Comparison of ENCODE assay signal across 17 mouse cellular contexts in genomic region chr11:62815438-62815837, GRCm38 (mm10). TPM values are rescaled to one million over a fixed set of nuclear protein-coding genes. Genes with fewer than 3 reads are reported as not detected.
DNase-seq lines count a peak whose midpoint lies in the region; ATAC-seq and TF ChIP-seq lines count a peak whose summit lies in the region.
"Had no signal": no experiment of that assay in that cellular context is flagged by ENCODE, and none has a peak within 500 bp of the region (broad histone marks: within the 10 kb centered on the region; RNA-seq: fewer than 3 reads in every experiment).

No protein-coding gene starts in this region.

- TF ChIP-seq CTCF in MEL (IDR thresholded peaks at IDR 0.05 in 2 of 3, conservative IDR thresholded peaks at IDR 0.05 in 1 of 3; ENCODE audit: control insufficient read depth in 1 of 3, insufficient read depth in 1 of 3, low read depth in 2 of 3, low read length in 3 of 3, poor library complexity in 1 of 3, severe bottlenecking in 1 of 3) = no peak

- peaks cover 15 to 34% of the 10 kb centered on the region in 2 experiments for H3K4me1 ChIP-seq in MEL (ENCODE audit: control insufficient read depth in 1 of 2, insufficient read depth in 2 of 2, low read length in 2 of 2)
- H3K4me1 ChIP-seq in midbrain, embryonic 10.5 days = peaks cover 7% of the 10 kb centered on the region

- WGBS in midbrain, embryonic 10.5 days = 88% methylated on average over 1 of the region's 1 CpGs

- H3K79me2 ChIP-seq in MEL (ENCODE audit: control insufficient read depth, insufficient read depth, low read length, poor library complexity) = no peaks in the 10 kb centered on the region

- no peak overlapping the region for H3K4me3 ChIP-seq in MEL (ENCODE audit: control insufficient read depth in 1 of 2, insufficient read depth in 1 of 2, low read depth in 2 of 2, low read length in 2 of 2)
- no peak overlapping the region for H3K4me3 ChIP-seq in midbrain, embryonic 10.5 days
- H3K4me3 ChIP-seq: embryonic facial prominence, embryonic 12.5 days; forebrain, embryonic 15.5 days; heart, adult 2 months; heart, embryonic 15.5 days; hindbrain, embryonic 13.5 days had no signal

- TF ChIP-seq POLR2A in MEL (IDR thresholded peaks at IDR 0.05; ENCODE audit: control insufficient read depth in 1 of 2, insufficient read depth in 1 of 2, low read depth in 1 of 2, low read length in 2 of 2, poor library complexity in 1 of 2) = no peak

- H3K36me3 ChIP-seq in MEL (ENCODE audit: control insufficient read depth in 1 of 2, insufficient read depth in 2 of 2, low read length in 2 of 2) = peaks cover 0 to 18% of the 10 kb centered on the region in 2 experiments; a peak in 2 of 4 replicates
- H3K36me3 ChIP-seq in midbrain, embryonic 10.5 days = no peaks in the 10 kb centered on the region
- H3K36me3 ChIP-seq: embryonic facial prominence, embryonic 12.5 days; forebrain, embryonic 15.5 days; heart, embryonic 15.5 days; hindbrain, embryonic 13.5 days had no signal

- no peak for TF ChIP-seq RAD21 in MEL (IDR thresholded peaks at IDR 0.05; ENCODE audit: low read depth, low read length)

- no peaks in the 10 kb centered on the region for H3K9me3 ChIP-seq in MEL (replicated peaks; ENCODE audit: insufficient read depth, low read length)
- H3K9me3 ChIP-seq in midbrain, embryonic 10.5 days (replicated peaks) = no peaks in the 10 kb centered on the region
- H3K9me3 ChIP-seq: embryonic facial prominence, embryonic 12.5 days; forebrain, embryonic 15.5 days; heart, embryonic 15.5 days; hindbrain, embryonic 13.5 days had no signal

- no peak for ATAC-seq in granulocyte monocyte progenitor cell, adult 5-6 weeks (replicated peaks; ENCODE audit: poor library complexity, severe bottlenecking)
- ATAC-seq: forebrain, embryonic 15.5 days; hindbrain, postnatal 0 days; intestine, embryonic 16.5 days had no signal

- DNase-seq in 3T3-L1 (ENCODE audit: low read depth, low spot score) (peak; percentile 20), MEL (ENCODE audit: low read depth, low spot score) (peak; percentile 74)
- DNase-seq in CD4-positive helper T cell, adult 2 months (ENCODE audit: low read depth, low spot score) = peak; percentile 25
- no peak for DNase-seq in midbrain, embryonic 10.5 days (ENCODE audit: low spot score)
- DNase-seq in right cerebral cortex, postnatal 14 days = no peak
- DNase-seq: adrenal gland, postnatal 10 days; cerebellum, adult 11 months; cerebellum, adult 8-10 months; heart, adult 2 months; heart, postnatal 14 days had no signal

- H3K27ac ChIP-seq in MEL (ENCODE audit: control insufficient read depth, low read depth, low read length) = no peak overlapping the region
- no peak overlapping the region for H3K27ac ChIP-seq in midbrain, embryonic 10.5 days (replicated peaks)
- H3K27ac ChIP-seq: embryonic facial prominence, embryonic 12.5 days; forebrain, embryonic 15.5 days; heart, adult 2 months; heart, embryonic 15.5 days; hindbrain, embryonic 13.5 days; hindbrain, postnatal 0 days had no signal

- no peak overlapping the region for H3K9ac ChIP-seq in MEL (ENCODE audit: control insufficient read depth, low read depth, low read length, poor library complexity, severe bottlenecking)
- H3K9ac ChIP-seq: embryonic facial prominence, embryonic 12.5 days; forebrain, embryonic 15.5 days; heart, embryonic 15.5 days; hindbrain, embryonic 13.5 days had no signal

- no peak for TF ChIP-seq EP300 in MEL (IDR thresholded peaks at IDR 0.05; ENCODE audit: low read depth in 1 of 2, low read length in 2 of 2)

- no peaks in the 10 kb centered on the region for H3K27me3 ChIP-seq in MEL (ENCODE audit: control insufficient read depth in 1 of 2, insufficient read depth in 2 of 2, low read length in 2 of 2)
- peaks cover 16% of the 10 kb centered on the region; the same call in 1 of the 2 replicates for H3K27me3 ChIP-seq in midbrain, embryonic 10.5 days (ENCODE audit: low read depth, poor library complexity, severe bottlenecking)
- H3K27me3 ChIP-seq: embryonic facial prominence, embryonic 12.5 days; forebrain, embryonic 15.5 days; heart, embryonic 15.5 days; hindbrain, embryonic 13.5 days had no signal

TF ChIP-seq in MEL, 35 proteins besides CTCF, POLR2A, EP300 and RAD21:
- TF ChIP-seq HCFC1 (IDR thresholded peaks at IDR 0.05; ENCODE audit: low read depth, low read length) (0 out of 2 replicates have a peak, but pooled peaks have one; percentile 44), USF2 (IDR thresholded peaks at IDR 0.05; ENCODE audit: borderline replicate concordance in 1 of 2, insufficient read depth in 1 of 2, low read depth in 1 of 2, low read length in 2 of 2) (no peak)

RNA-seq across cellular contexts. Expression of gene Trim16, which starts 4.6 kb away (rescaled TPM):
- total RNA-seq in MEL (2012; rRNA removed) = 3.1 and 5.9 TPM in 2 replicates
- polyA plus RNA-seq in MEL (2012; ENCODE audit: insufficient read depth in 1 of 2, insufficient read length in 2 of 2, low read depth in 1 of 2, low replicate concordance in 2 of 2, missing spikeins in 1 of 2) = 1 to 10 TPM in 1 of 2 experiments, not detected in 1; 5.5 TPM
- total RNA-seq in granulocyte monocyte progenitor cell, adult 5-6 weeks (2014; fragmentation: Nextera tagmentation) = 12.2 and 29.7 TPM in 2 replicates
- total RNA-seq in granulocyte monocyte progenitor cell, adult 5-6 weeks (2017) = 19.3 and 22.9 TPM in 2 replicates
- 2.4 and 4.3 TPM in 2 replicates for polyA plus RNA-seq in midbrain, embryonic 10.5 days (2016; fragmentation: Nextera tagmentation; extraction: Ambion mirVana)

RNA-seq across cellular contexts. Expression of gene Zfp286, which starts 26.2 kb away (rescaled TPM):
- not detected in 2 replicates for total RNA-seq in MEL (2012; rRNA removed)
- polyA plus RNA-seq in MEL (2012; ENCODE audit: insufficient read depth in 1 of 2, insufficient read length in 2 of 2, low read depth in 1 of 2, low replicate concordance in 2 of 2, missing spikeins in 1 of 2) = not detected
- 3.2 and 7.5 TPM in 2 replicates for total RNA-seq in granulocyte monocyte progenitor cell, adult 5-6 weeks (2014; fragmentation: Nextera tagmentation)
- 2.4 and 2.8 TPM in 2 replicates for total RNA-seq in granulocyte monocyte progenitor cell, adult 5-6 weeks (2017)
- 23.1 and 28.7 TPM in 2 replicates for polyA plus RNA-seq in midbrain, embryonic 10.5 days (2016; fragmentation: Nextera tagmentation; extraction: Ambion mirVana)

RNA-seq across cellular contexts. Expression of gene Fbxw10, which starts 31.4 kb away (rescaled TPM):
- not detected in 2 replicates for total RNA-seq in MEL (2012; rRNA removed)
- not detected for polyA plus RNA-seq in MEL (2012; ENCODE audit: insufficient read depth in 1 of 2, insufficient read length in 2 of 2, low read depth in 1 of 2, low replicate concordance in 2 of 2, missing spikeins in 1 of 2)
- 2.5 and 4.9 TPM in 2 replicates for total RNA-seq in granulocyte monocyte progenitor cell, adult 5-6 weeks (2014; fragmentation: Nextera tagmentation)
- 4.7 and 6.7 TPM in 2 replicates for total RNA-seq in granulocyte monocyte progenitor cell, adult 5-6 weeks (2017)
- polyA plus RNA-seq in midbrain, embryonic 10.5 days (2016; fragmentation: Nextera tagmentation; extraction: Ambion mirVana) = 0.41 and 0.62 TPM in 2 replicates

Comparison
In these comparisons a context has a peak if more than half of its experiments do, and no peak if none do; other contexts are left out.
1. DNase-seq: peak in 3T3-L1 (single experiment), CD4-positive helper T cell, adult 2 months (single experiment) and MEL (single experiment); none in midbrain, embryonic 10.5 days (single experiment) and right cerebral cortex, postnatal 14 days (single experiment).